7 mouse cellular contexts compared by ENCODE assay signal in genomic region chr13:19300320-19301011, GRCm38 (mm10).
A peak's percentile ranks its signal among the peaks of the same experiment; 100 is the strongest.
DNase-seq lines count a peak whose midpoint lies in the region; ATAC-seq lines count a peak whose summit lies in the region.
"Not testable (repeated sequence)": the region's sequence is repeated elsewhere in the genome, so short reads cannot be mapped to it uniquely, and the experiment has no call there.

No protein-coding gene starts in this region.

- not testable (repeated sequence) for H3K36me3 ChIP-seq in hindbrain, embryonic 16.5 days (ENCODE audit: control insufficient read depth, insufficient read depth, low read length)

- DNase-seq in Muller cell, postnatal 12 days (ENCODE audit: inconsistent ontology term), result peak; percentile 33
- DNase-seq in cerebellum, adult 11-12 months, result peak; percentile 42
- peak; percentile 44 for DNase-seq in cerebellum, adult 9-11 months
- DNase-seq in layer of hippocampus, adult 9-11 months, result peak; percentile 9

- not testable (repeated sequence) for H3K4me3 ChIP-seq in hindbrain, embryonic 16.5 days (ENCODE audit: low read length)

- H3K9me3 ChIP-seq in hindbrain, embryonic 16.5 days (ENCODE audit: control insufficient read depth, low read length), result not testable (repeated sequence)

- not testable (repeated sequence) for H3K4me1 ChIP-seq in hindbrain, embryonic 16.5 days (ENCODE audit: control insufficient read depth, insufficient read depth, low read depth, low read length)

- not testable (repeated sequence) for H3K4me2 ChIP-seq in hindbrain, embryonic 16.5 days (ENCODE audit: low read length)

- not testable (repeated sequence) for H3K9ac ChIP-seq in hindbrain, embryonic 16.5 days (ENCODE audit: low read depth, low read length)

- not testable (repeated sequence) for H3K27me3 ChIP-seq in hindbrain, embryonic 16.5 days (replicated peaks; ENCODE audit: control insufficient read depth, insufficient read depth, low read length)

- 84% methylated on average over 9 of the region's 9 CpGs for WGBS in hindbrain, embryonic 16.5 days

- ATAC-seq in common myeloid progenitor, adult 5-6 weeks (replicated peaks; ENCODE audit: low read depth, poor library complexity, severe bottlenecking), result peak; percentile 97
- peak; percentile 87 for ATAC-seq in hindbrain, embryonic 16.5 days
- peak; percentile 78 for ATAC-seq in megakaryocyte-erythroid progenitor cell, adult 5-6 weeks (replicated peaks; ENCODE audit: low FRiP score, low TSS enrichment, poor library complexity, severe bottlenecking)

- H3K27ac ChIP-seq in hindbrain, embryonic 16.5 days (ENCODE audit: low read depth, low read length), result not testable (repeated sequence)
